Mouse (Mus musculus): Measurements from ENCODE around the gene Cenpq. TPM values are rescaled to one million over a fixed set of nuclear protein-coding genes. Genes with fewer than 3 reads are reported as not detected.
A peak's percentile ranks its signal among the peaks of the same experiment; 100 is the strongest.

Cenpq gene
- total and polyA plus RNA-seq, 3 experiments = 20.9 to 25.5 TPM; not detected in 1

- Histone ChIP-seq H3K4me1 (ENCODE audit: control insufficient read depth in 1 of 2, insufficient read depth in 2 of 2, low read length in 2 of 2) (peaks cover 4 to 12% of the 10 kb centered on the region in 2 experiments), H3K79me2 (ENCODE audit: control insufficient read depth, insufficient read depth, low read length, poor library complexity) (no peaks in the 10 kb centered on the region), H3K9ac (ENCODE audit: control insufficient read depth, low read depth, low read length, poor library complexity, severe bottlenecking) (no peak overlapping the region), H3K36me3 (ENCODE audit: control insufficient read depth in 1 of 2, insufficient read depth in 2 of 2, low read length in 2 of 2) (peaks cover 0 to 22% of the 10 kb centered on the region in 2 experiments; a peak in 2 of 4 replicates), H3K4me3 (ENCODE audit: control insufficient read depth in 1 of 2, insufficient read depth in 1 of 2, low read depth in 2 of 2, low read length in 2 of 2) (no peak overlapping the region), H3K9me3 (replicated peaks; ENCODE audit: insufficient read depth, low read length) (no peaks in the 10 kb centered on the region), H3K27ac (ENCODE audit: control insufficient read depth, low read depth, low read length) (peak overlapping the region; percentile 34; the same call in 1 of the 2 replicates), H3K27me3 (ENCODE audit: control insufficient read depth in 1 of 2, insufficient read depth in 2 of 2, low read length in 2 of 2) (no peaks in the 10 kb centered on the region)
- TF ChIP-seq MXI1 (IDR thresholded peaks at IDR 0.05; ENCODE audit: low read depth, low read length) = no peak
- TF ChIP-seq TBP (IDR thresholded peaks at IDR 0.05; ENCODE audit: low read depth, low read length) = no peak
- no peak for TF ChIP-seq ZC3H11A (IDR thresholded peaks at IDR 0.05; ENCODE audit: low read depth, low read length)
- TF ChIP-seq NELFE (IDR thresholded peaks at IDR 0.05; ENCODE audit: low read depth, low read length) = no peak
- no peak for TF ChIP-seq MAZ (IDR thresholded peaks at IDR 0.05; ENCODE audit: low read depth, low read length)
- no peak for TF ChIP-seq ZKSCAN1 (IDR thresholded peaks at IDR 0.05; ENCODE audit: low read depth, low read length)
- no peak for TF ChIP-seq EP300 (IDR thresholded peaks at IDR 0.05; ENCODE audit: low read depth in 1 of 2, low read length in 2 of 2)
- no peak for TF ChIP-seq NRF1 (IDR thresholded peaks at IDR 0.05; ENCODE audit: insufficient read depth, low read depth, low read length, poor library complexity, severe bottlenecking)
- TF ChIP-seq RAD21 (IDR thresholded peaks at IDR 0.05; ENCODE audit: low read depth, low read length) = no peak
- no peak for TF ChIP-seq MYB (IDR thresholded peaks at IDR 0.05; ENCODE audit: low read depth, low read length)
- no peak for TF ChIP-seq SIN3A (IDR thresholded peaks at IDR 0.05; ENCODE audit: low read length)
- TF ChIP-seq ZMIZ1 (IDR thresholded peaks at IDR 0.05; ENCODE audit: low read depth, low read length) = no peak
- TF ChIP-seq ETS1 (IDR thresholded peaks at IDR 0.05; ENCODE audit: low read depth, low read length) = no peak
- no peak for TF ChIP-seq ZNF384 (IDR thresholded peaks at IDR 0.05; ENCODE audit: low read depth, low read length)
- no peak for TF ChIP-seq POLR2A (IDR thresholded peaks at IDR 0.05; ENCODE audit: control insufficient read depth in 1 of 2, insufficient read depth in 1 of 2, low read depth in 1 of 2, low read length in 2 of 2, poor library complexity in 1 of 2)
- TF ChIP-seq USF2 (IDR thresholded peaks at IDR 0.05; ENCODE audit: borderline replicate concordance in 1 of 2, insufficient read depth in 1 of 2, low read depth in 1 of 2, low read length in 2 of 2) = no peak
- no peak for TF ChIP-seq POLR2AphosphoS5 (IDR thresholded peaks at IDR 0.05; ENCODE audit: borderline replicate concordance, low read depth, low read length)
- TF ChIP-seq TAL1 (IDR thresholded peaks at IDR 0.05; ENCODE audit: low read length) = no peak
- TF ChIP-seq UBTF (IDR thresholded peaks at IDR 0.05; ENCODE audit: borderline replicate concordance, insufficient read depth, low read depth, low read length) = no peak
- no peak for DNase-seq (ENCODE audit: low read depth, low spot score)
Observed at GRCm38 (mm10) chr17:40904056-40904597, 30.7 kb downstream of the Cenpq start.

- Histone ChIP-seq H3K27me3 (ENCODE audit: control insufficient read depth in 1 of 2, insufficient read depth in 2 of 2, low read length in 2 of 2) (no peaks in the 10 kb centered on the region), H3K9me3 (replicated peaks; ENCODE audit: insufficient read depth, low read length) (no peaks in the 10 kb centered on the region), H3K27ac (ENCODE audit: control insufficient read depth, low read depth, low read length) (peak overlapping the region; percentile 62), H3K4me1 (ENCODE audit: control insufficient read depth in 1 of 2, insufficient read depth in 2 of 2, low read length in 2 of 2) (peaks cover 4 to 12% of the 10 kb centered on the region in 2 experiments), H3K4me3 (ENCODE audit: control insufficient read depth in 1 of 2, insufficient read depth in 1 of 2, low read depth in 2 of 2, low read length in 2 of 2) (no peak overlapping the region; a peak in 1 of 4 replicates), H3K9ac (ENCODE audit: control insufficient read depth, low read depth, low read length, poor library complexity, severe bottlenecking) (no peak overlapping the region), H3K79me2 (ENCODE audit: control insufficient read depth, insufficient read depth, low read length, poor library complexity) (no peaks in the 10 kb centered on the region), H3K36me3 (ENCODE audit: control insufficient read depth in 1 of 2, insufficient read depth in 2 of 2, low read length in 2 of 2) (peaks cover 0 to 22% of the 10 kb centered on the region in 2 experiments; a peak in 2 of 4 replicates)
- peak; percentile 66 for DNase-seq (ENCODE audit: low read depth, low spot score)
- TF ChIP-seq TAL1 (IDR thresholded peaks at IDR 0.05; ENCODE audit: low read length) (0 out of 2 replicates have a peak, but pooled peaks have one; percentile 8), MAFK (IDR thresholded peaks at IDR 0.05; ENCODE audit: borderline replicate concordance, low read depth, low read length) (peak; percentile 60; the same call in 1 of the 2 replicates), MAX (IDR thresholded peaks at IDR 0.05; ENCODE audit: low read length) (no peak), GATA1 (IDR thresholded peaks at IDR 0.05; ENCODE audit: low read depth, low read length) (peak; percentile 96), E2F4 (IDR thresholded peaks at IDR 0.05; ENCODE audit: borderline replicate concordance, low read depth, low read length) (no peak), ELF1 (IDR thresholded peaks at IDR 0.05; ENCODE audit: low read depth, low read length) (no peak), MYC (IDR thresholded peaks at IDR 0.05; ENCODE audit: low read depth, low read length) (no peak), ZC3H11A (IDR thresholded peaks at IDR 0.05; ENCODE audit: low read depth, low read length) (no peak), RCOR1 (IDR thresholded peaks at IDR 0.05; ENCODE audit: low read depth, low read length) (peak; percentile 76), NRF1 (IDR thresholded peaks at IDR 0.05; ENCODE audit: insufficient read depth, low read depth, low read length, poor library complexity, severe bottlenecking) (no peak), TBP (IDR thresholded peaks at IDR 0.05; ENCODE audit: low read depth, low read length) (no peak), UBTF (IDR thresholded peaks at IDR 0.05; ENCODE audit: borderline replicate concordance, insufficient read depth, low read depth, low read length) (no peak), ZNF384 (IDR thresholded peaks at IDR 0.05; ENCODE audit: low read depth, low read length) (peak; percentile 98), USF1 (IDR thresholded peaks at IDR 0.05; ENCODE audit: low read depth, low read length) (no peak), BHLHE40 (IDR thresholded peaks at IDR 0.05; ENCODE audit: borderline replicate concordance, low read depth, low read length) (0 out of 2 replicates have a peak, but pooled peaks have one; percentile 24), HCFC1 (IDR thresholded peaks at IDR 0.05; ENCODE audit: low read depth, low read length) (no peak), ZKSCAN1 (IDR thresholded peaks at IDR 0.05; ENCODE audit: low read depth, low read length) (no peak; the same call in 1 of the 2 replicates)
Observed at GRCm38 (mm10) chr17:40903345-40903744, 31.5 kb downstream of the Cenpq start.
